Mouse (Mus musculus): Measurements from ENCODE around the gene Cfap44. TPM values are rescaled to one million over a fixed set of nuclear protein-coding genes. Genes with fewer than 3 reads are reported as not detected.

The Cfap44 gene
- polyA plus RNA-seq, 1 experiment = 3.8 TPM

- Histone ChIP-seq H3K27ac (ENCODE audit: insufficient read depth, low read length) (no peak overlapping the region), H3K4me1 (ENCODE audit: control insufficient read depth, insufficient read depth, low read length) (no peaks in the 10 kb centered on the region), H3K4me3 (ENCODE audit: insufficient read depth, low read length) (no peak overlapping the region)
- no peak for TF ChIP-seq POLR2A (IDR thresholded peaks at IDR 0.05; ENCODE audit: extremely low read depth, insufficient read depth, low read length)
- TF ChIP-seq CTCF (IDR thresholded peaks at IDR 0.05; ENCODE audit: extremely low read depth, insufficient read depth, low read length) = no peak
These were observed 14.6 kb upstream of the Cfap44 start for GRCm38 (mm10) chr16:44380006-44380405.

DNA sequence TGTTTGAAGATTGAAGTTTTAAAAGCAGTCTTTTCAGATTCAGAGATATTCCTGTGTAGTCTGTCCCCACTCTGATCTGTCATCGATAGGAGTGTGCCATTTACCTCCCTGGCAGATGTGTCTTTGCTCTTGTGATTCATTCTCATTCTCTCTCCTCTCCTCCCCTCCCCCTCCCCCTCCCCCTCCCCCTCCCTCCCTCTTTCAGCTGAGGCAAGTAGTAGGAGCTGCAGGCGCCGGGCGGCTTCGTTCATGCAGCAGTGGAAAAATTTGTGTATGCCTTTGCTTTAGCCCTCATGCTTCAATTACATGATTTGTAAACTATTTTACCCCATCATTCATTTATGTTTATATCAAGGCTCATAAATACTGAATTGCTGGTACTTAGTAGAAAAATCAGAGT is 13.0 kb upstream of the Cfap44 start:
- no peaks in the 10 kb centered on the region for H3K4me1 ChIP-seq (ENCODE audit: control insufficient read depth, insufficient read depth, low read length)
- H3K27ac ChIP-seq (ENCODE audit: insufficient read depth, low read length) = no peak overlapping the region
- no peak for TF ChIP-seq POLR2A (IDR thresholded peaks at IDR 0.05; ENCODE audit: extremely low read depth, insufficient read depth, low read length)
- TF ChIP-seq CTCF (IDR thresholded peaks at IDR 0.05; ENCODE audit: extremely low read depth, insufficient read depth, low read length) = no peak
- no peak overlapping the region for H3K4me3 ChIP-seq (ENCODE audit: insufficient read depth, low read length)

DNA sequence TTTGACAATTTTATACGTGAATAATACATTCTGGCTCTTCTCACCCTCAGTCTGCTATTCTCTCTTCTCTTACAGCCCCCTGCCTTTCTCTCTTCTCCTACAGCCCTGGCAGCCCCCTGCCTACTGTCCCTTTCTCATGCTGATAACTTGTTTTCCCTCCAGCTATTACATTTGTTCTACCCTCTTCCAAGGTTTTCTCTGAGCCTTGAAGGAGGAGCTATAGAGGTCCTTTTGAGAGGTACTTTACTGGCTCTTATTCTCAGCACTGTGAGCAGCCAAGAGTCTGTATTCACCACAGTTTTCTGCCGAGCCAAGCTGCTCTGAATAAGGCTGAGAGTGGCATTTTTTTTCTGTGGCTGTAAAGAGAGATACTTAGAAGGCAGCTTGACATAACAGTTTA is 11.0 kb upstream of the Cfap44 start:
- TF ChIP-seq POLR2A (IDR thresholded peaks at IDR 0.05; ENCODE audit: extremely low read depth, insufficient read depth, low read length) (no peak), CTCF (IDR thresholded peaks at IDR 0.05; ENCODE audit: extremely low read depth, insufficient read depth, low read length) (no peak)
- no peaks in the 10 kb centered on the region for H3K4me1 ChIP-seq (ENCODE audit: control insufficient read depth, insufficient read depth, low read length)
- H3K4me3 ChIP-seq (ENCODE audit: insufficient read depth, low read length) = no peak overlapping the region
- no peak overlapping the region; the same call in 1 of the 2 replicates for H3K27ac ChIP-seq (ENCODE audit: insufficient read depth, low read length)

DNA sequence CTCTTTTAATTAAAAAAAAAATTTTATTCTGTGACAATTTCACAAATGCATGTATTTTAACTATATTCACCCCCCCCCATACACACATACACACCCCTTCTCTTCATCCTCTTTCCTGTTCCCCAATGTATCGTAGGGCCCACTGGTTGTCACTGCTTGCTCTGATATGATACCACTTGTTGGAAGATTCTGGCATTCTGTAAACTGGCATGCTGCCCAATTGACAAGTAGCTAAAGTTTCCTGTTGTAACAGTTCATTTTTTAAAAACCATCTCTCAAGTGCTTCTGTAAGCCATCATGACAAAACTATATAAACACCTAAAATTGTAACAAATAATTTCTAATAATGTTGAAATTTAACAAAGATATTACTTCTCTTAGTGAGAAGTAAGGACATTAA is 10.3 kb upstream of the Cfap44 start:
- Histone ChIP-seq H3K27ac (ENCODE audit: insufficient read depth, low read length) (no peak overlapping the region), H3K4me1 (ENCODE audit: control insufficient read depth, insufficient read depth, low read length) (no peaks in the 10 kb centered on the region), H3K4me3 (ENCODE audit: insufficient read depth, low read length) (no peak overlapping the region)
- TF ChIP-seq POLR2A (IDR thresholded peaks at IDR 0.05; ENCODE audit: extremely low read depth, insufficient read depth, low read length) (no peak), CTCF (IDR thresholded peaks at IDR 0.05; ENCODE audit: extremely low read depth, insufficient read depth, low read length) (no peak)

DNA sequence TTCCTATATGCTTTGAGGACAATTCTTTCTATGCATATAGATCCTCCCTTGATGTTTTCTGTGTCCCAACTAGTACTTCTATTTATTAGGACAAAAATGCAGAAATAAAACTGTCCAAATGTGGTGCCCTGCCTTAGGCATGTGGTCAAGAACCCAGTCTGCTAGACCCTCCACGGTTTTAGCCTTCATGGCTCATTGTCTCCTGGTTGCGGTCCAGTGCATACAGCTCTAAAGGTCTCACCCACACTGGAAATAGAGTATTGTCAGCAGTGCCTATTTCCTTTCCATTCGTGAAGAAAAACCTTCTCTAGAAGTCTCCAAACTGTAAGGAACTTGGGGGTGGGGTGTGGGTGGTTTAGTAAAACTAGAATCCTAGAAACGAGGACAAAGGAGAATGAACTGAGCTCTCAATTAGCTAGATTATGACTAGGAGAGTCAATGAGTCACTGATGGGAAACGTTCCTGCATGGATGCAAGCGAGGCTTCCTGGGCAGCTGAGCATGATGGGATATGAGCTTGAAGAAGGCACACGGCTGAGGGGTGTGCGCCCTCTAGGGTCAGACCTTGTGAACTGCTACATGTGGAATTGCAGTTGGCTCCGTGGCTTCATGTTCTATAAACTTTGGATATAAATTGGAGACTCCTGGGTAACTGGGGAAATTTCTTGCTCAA is 2.6 kb upstream of the Cfap44 start:
- peaks cover 4% of the 10 kb centered on the region; the same call in 1 of the 2 replicates for H3K4me1 ChIP-seq (ENCODE audit: control insufficient read depth, insufficient read depth, low read length)
- H3K27ac ChIP-seq (ENCODE audit: insufficient read depth, low read length) = no peak overlapping the region
- H3K4me3 ChIP-seq (ENCODE audit: insufficient read depth, low read length) = no peak overlapping the region
- peak; percentile 89 for TF ChIP-seq CTCF (IDR thresholded peaks at IDR 0.05; ENCODE audit: extremely low read depth, insufficient read depth, low read length)
- TF ChIP-seq POLR2A (IDR thresholded peaks at IDR 0.05; ENCODE audit: extremely low read depth, insufficient read depth, low read length) = no peak

DNA sequence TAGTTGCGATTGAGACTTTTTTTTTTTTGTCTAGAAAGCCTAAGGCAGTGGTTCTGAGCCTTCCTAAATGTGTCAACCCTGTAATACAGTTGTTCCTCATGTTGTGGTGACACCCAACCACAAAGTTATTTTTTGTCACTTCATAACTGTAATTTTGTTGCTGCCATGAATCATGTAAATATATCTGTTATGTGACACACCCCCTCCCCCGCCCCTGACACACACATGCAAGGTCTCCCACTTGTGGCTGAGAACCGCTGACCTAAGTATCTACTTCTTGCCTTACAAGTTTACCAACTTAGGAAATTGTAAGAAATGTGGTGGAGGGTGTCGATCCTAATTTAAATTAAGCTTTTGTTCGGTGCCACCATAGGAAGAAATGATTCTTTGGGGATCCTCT is 10.3 kb downstream of the Cfap44 start:
- H3K4me3 ChIP-seq (ENCODE audit: insufficient read depth, low read length) = no peak overlapping the region
- TF ChIP-seq CTCF (IDR thresholded peaks at IDR 0.05; ENCODE audit: extremely low read depth, insufficient read depth, low read length) = no peak
- no peak for TF ChIP-seq POLR2A (IDR thresholded peaks at IDR 0.05; ENCODE audit: extremely low read depth, insufficient read depth, low read length)

DNA sequence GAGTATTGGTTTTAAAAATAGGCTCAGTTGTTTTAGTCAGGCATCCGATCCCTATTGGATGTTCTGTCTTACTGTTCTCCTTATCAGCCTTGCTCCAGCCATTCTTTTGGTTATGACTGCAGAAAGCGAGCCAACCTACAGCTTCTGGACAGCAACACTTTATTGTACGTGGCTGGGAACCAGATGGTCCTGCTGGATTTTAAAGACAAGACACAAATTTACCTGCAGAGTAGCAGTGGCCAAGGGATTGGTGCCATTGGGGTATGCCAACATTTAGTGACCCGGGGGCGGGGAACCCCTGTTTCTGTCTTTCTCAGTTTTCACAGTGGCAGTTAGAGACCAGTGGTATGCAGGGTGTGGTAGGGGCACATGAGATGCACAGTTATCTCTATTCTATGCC is 12.6 kb downstream of the Cfap44 start:
- H3K4me3 ChIP-seq (ENCODE audit: insufficient read depth, low read length) = no peak overlapping the region
- no peak overlapping the region for H3K27ac ChIP-seq (ENCODE audit: insufficient read depth, low read length)
- TF ChIP-seq CTCF (IDR thresholded peaks at IDR 0.05; ENCODE audit: extremely low read depth, insufficient read depth, low read length) (no peak), POLR2A (IDR thresholded peaks at IDR 0.05; ENCODE audit: extremely low read depth, insufficient read depth, low read length) (no peak)
- no peaks in the 10 kb centered on the region for H3K4me1 ChIP-seq (ENCODE audit: control insufficient read depth, insufficient read depth, low read length)

More for the DNA sequence above, 10.3 kb downstream of the Cfap44 start:
- Histone ChIP-seq H3K4me1 (ENCODE audit: control insufficient read depth, insufficient read depth, low read length) (no peaks in the 10 kb centered on the region), H3K27ac (ENCODE audit: insufficient read depth, low read length) (no peak overlapping the region)

DNA sequence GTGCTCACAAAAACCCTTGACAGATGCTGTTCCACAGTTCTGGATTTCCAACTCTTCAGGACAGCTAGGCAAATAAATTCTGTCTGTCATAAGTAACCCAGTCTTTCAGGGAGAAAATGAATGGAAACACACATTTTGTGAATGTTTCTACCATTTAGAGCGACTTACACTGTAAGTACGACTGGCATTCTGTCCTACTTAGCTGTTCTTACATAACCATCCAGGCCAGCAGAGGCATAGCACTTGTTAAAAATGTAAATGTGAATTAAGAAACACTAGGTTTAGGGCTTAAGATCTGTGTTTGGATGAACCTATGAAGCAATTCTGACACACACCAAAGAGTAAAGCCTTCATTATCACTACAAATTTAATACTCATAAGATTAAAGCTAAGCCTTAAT is 13.7 kb downstream of the Cfap44 start:
- no peaks in the 10 kb centered on the region for H3K4me1 ChIP-seq (ENCODE audit: control insufficient read depth, insufficient read depth, low read length)
- no peak overlapping the region for H3K27ac ChIP-seq (ENCODE audit: insufficient read depth, low read length)
- H3K4me3 ChIP-seq (ENCODE audit: insufficient read depth, low read length) = no peak overlapping the region
- TF ChIP-seq CTCF (IDR thresholded peaks at IDR 0.05; ENCODE audit: extremely low read depth, insufficient read depth, low read length) (no peak), POLR2A (IDR thresholded peaks at IDR 0.05; ENCODE audit: extremely low read depth, insufficient read depth, low read length) (no peak)

GRCm38 (mm10) chr16:44410176-44410575 is 15.6 kb downstream of the Cfap44 start:
- Histone ChIP-seq H3K27ac (ENCODE audit: insufficient read depth, low read length) (no peak overlapping the region), H3K4me1 (ENCODE audit: control insufficient read depth, insufficient read depth, low read length) (no peaks in the 10 kb centered on the region), H3K4me3 (ENCODE audit: insufficient read depth, low read length) (no peak overlapping the region)
- no peak for TF ChIP-seq POLR2A (IDR thresholded peaks at IDR 0.05; ENCODE audit: extremely low read depth, insufficient read depth, low read length)
- no peak for TF ChIP-seq CTCF (IDR thresholded peaks at IDR 0.05; ENCODE audit: extremely low read depth, insufficient read depth, low read length)

GRCm38 (mm10) chr16:44417596-44417995 is 23.0 kb downstream of the Cfap44 start:
- no peak overlapping the region for H3K4me3 ChIP-seq (ENCODE audit: insufficient read depth, low read length)
- TF ChIP-seq CTCF (IDR thresholded peaks at IDR 0.05; ENCODE audit: extremely low read depth, insufficient read depth, low read length) (no peak), POLR2A (IDR thresholded peaks at IDR 0.05; ENCODE audit: extremely low read depth, insufficient read depth, low read length) (no peak)
- H3K4me1 ChIP-seq (ENCODE audit: control insufficient read depth, insufficient read depth, low read length) = no peaks in the 10 kb centered on the region
- H3K27ac ChIP-seq (ENCODE audit: insufficient read depth, low read length) = no peak overlapping the region
